Mouse (Mus musculus): ENCODE results near the gene Obox7.
"Not testable (repeated sequence)": the region's sequence is repeated elsewhere in the genome, so short reads cannot be mapped to it uniquely, and the experiment has no call there.

Gene Obox7

GRCm38 (mm10) chr7:14659196-14659595 lies at the start of gene Obox7:
Obox7 (plus strand) TSS chr7:14659496.
- not testable (repeated sequence) for DNase-seq (ENCODE audit: low spot score in 2 of 2)

GRCm38 (mm10) chr7:14622556-14623542 lies 36.4 kb upstream of the Obox7 start:
- DNase-seq (ENCODE audit: low spot score in 2 of 2): not testable (repeated sequence)
